In genomic region chr10:92557463-92557862, GRCm38 (mm10) we compare ENCODE assay signal across 14 mouse cellular contexts.
A peak's percentile ranks its signal among the peaks of the same experiment; 100 is the strongest.
DNase-seq lines count a peak whose midpoint lies in the region; ATAC-seq and TF ChIP-seq lines count a peak whose summit lies in the region.
"Had no signal": no experiment of that assay in that cellular context is flagged by ENCODE, and none has a peak within 500 bp of the region (broad histone marks: within the 10 kb centered on the region; RNA-seq: fewer than 3 reads in every experiment).

No protein-coding gene starts in this region.

- H3K4me1 ChIP-seq in midbrain, embryonic 10.5 days: peaks cover 44% of the 10 kb centered on the region
- peaks cover 3% of the 10 kb centered on the region; the same call in 1 of the 2 replicates for H3K4me1 ChIP-seq in midbrain, postnatal 0 days (ENCODE audit: insufficient read depth, low read length)
- H3K4me1 ChIP-seq in forebrain, embryonic 14.5 days (ENCODE audit: control insufficient read depth, insufficient read depth, low read length): peaks cover 18% of the 10 kb centered on the region
- H3K4me1 ChIP-seq in midbrain, embryonic 12.5 days: peaks cover 28% of the 10 kb centered on the region
- H3K4me1 ChIP-seq: megakaryocyte, embryonic 14.5 days had no signal

- no peak overlapping the region for H3K4me2 ChIP-seq in midbrain, postnatal 0 days (ENCODE audit: low read depth, low read length, poor library complexity, severe bottlenecking)
- no peak overlapping the region for H3K4me2 ChIP-seq in forebrain, embryonic 14.5 days (ENCODE audit: low read length)
- no peak overlapping the region for H3K4me2 ChIP-seq in midbrain, embryonic 12.5 days (replicated peaks)
- H3K4me2 ChIP-seq: heart, embryonic 11.5 days had no signal

- no peak for ATAC-seq in midbrain, postnatal 0 days (ENCODE audit: low FRiP score)
- no peak for ATAC-seq in forebrain, embryonic 14.5 days
- no peak for ATAC-seq in midbrain, embryonic 12.5 days (ENCODE audit: low FRiP score, low read depth)
- ATAC-seq in megakaryocyte-erythroid progenitor cell, adult 5-6 weeks (replicated peaks; ENCODE audit: low FRiP score, low TSS enrichment, poor library complexity, severe bottlenecking): no peak

- H3K9me3 ChIP-seq in midbrain, embryonic 10.5 days (replicated peaks): no peaks in the 10 kb centered on the region
- no peaks in the 10 kb centered on the region for H3K9me3 ChIP-seq in midbrain, postnatal 0 days (ENCODE audit: low read length)
- no peaks in the 10 kb centered on the region for H3K9me3 ChIP-seq in forebrain, embryonic 14.5 days (replicated peaks; ENCODE audit: control insufficient read depth, low read length)
- H3K9me3 ChIP-seq in midbrain, embryonic 12.5 days: no peaks in the 10 kb centered on the region
- H3K9me3 ChIP-seq: limb, embryonic 13.5 days had no signal

- WGBS in midbrain, embryonic 10.5 days: 25% methylated on average over 4 of the region's 4 CpGs
- WGBS in midbrain, postnatal 0 days: 39% methylated on average over 4 of the region's 4 CpGs
- 12% methylated on average over 4 of the region's 4 CpGs for WGBS in forebrain, embryonic 14.5 days
- 14% methylated on average over 4 of the region's 4 CpGs for WGBS in midbrain, embryonic 12.5 days

- peaks cover 11% of the 10 kb centered on the region; the same call in 1 of the 2 replicates for H3K27me3 ChIP-seq in midbrain, embryonic 10.5 days (ENCODE audit: low read depth, poor library complexity, severe bottlenecking)
- H3K27me3 ChIP-seq in midbrain, postnatal 0 days (ENCODE audit: insufficient read depth, low read length): no peaks in the 10 kb centered on the region
- no peaks in the 10 kb centered on the region for H3K27me3 ChIP-seq in forebrain, embryonic 14.5 days (replicated peaks; ENCODE audit: control insufficient read depth, insufficient read depth, low read length)
- 0 out of 2 replicates have a peak, but pooled peaks cover 2% of the 10 kb centered on the region for H3K27me3 ChIP-seq in midbrain, embryonic 12.5 days
- H3K27me3 ChIP-seq: CH12.LX; limb, embryonic 13.5 days; megakaryocyte, embryonic 14.5 days had no signal

- H3K36me3 ChIP-seq in midbrain, embryonic 10.5 days: no peaks in the 10 kb centered on the region
- H3K36me3 ChIP-seq in midbrain, postnatal 0 days (ENCODE audit: insufficient read depth, low read length): no peaks in the 10 kb centered on the region
- no peaks in the 10 kb centered on the region for H3K36me3 ChIP-seq in forebrain, embryonic 14.5 days (ENCODE audit: control insufficient read depth, insufficient read depth, low read length)
- no peaks in the 10 kb centered on the region for H3K36me3 ChIP-seq in midbrain, embryonic 12.5 days
- H3K36me3 ChIP-seq: limb, embryonic 13.5 days had no signal

- H3K27ac ChIP-seq in midbrain, embryonic 10.5 days (replicated peaks): peak overlapping the region; percentile 86
- H3K27ac ChIP-seq in midbrain, postnatal 0 days (ENCODE audit: low read depth, low read length): no peak overlapping the region
- peak overlapping the region; percentile 71 for H3K27ac ChIP-seq in forebrain, embryonic 14.5 days (ENCODE audit: low read depth, low read length)
- H3K27ac ChIP-seq in midbrain, embryonic 12.5 days (replicated peaks): peak overlapping the region; percentile 71
- H3K27ac ChIP-seq: limb, embryonic 13.5 days had no signal

- no peak for TF ChIP-seq CTCF in midbrain, postnatal 0 days (IDR thresholded peaks at IDR 0.05)

- DNase-seq in midbrain, embryonic 10.5 days (ENCODE audit: low spot score): peak; percentile 28
- no peak for DNase-seq in midbrain, postnatal 0 days (ENCODE audit: low spot score)
- no peak for DNase-seq in forebrain, embryonic 14.5 days (ENCODE audit: low spot score)
- DNase-seq in urinary bladder, postnatal 4 days (ENCODE audit: low spot score in 2 of 2): no peak
- no peak for DNase-seq in T-cell, adult 2 months (ENCODE audit: low spot score)
- DNase-seq: heart, postnatal 4 days; kidney, adult 9 months; lung, adult 18-20 months had no signal

- H3K9ac ChIP-seq in midbrain, postnatal 0 days (replicated peaks; ENCODE audit: low read length, poor library complexity, severe bottlenecking): no peak overlapping the region
- H3K9ac ChIP-seq in forebrain, embryonic 14.5 days (ENCODE audit: low read length): no peak overlapping the region
- H3K9ac ChIP-seq in midbrain, embryonic 12.5 days (replicated peaks): no peak overlapping the region
- H3K9ac ChIP-seq: limb, embryonic 13.5 days had no signal

- peak overlapping the region; percentile 7; the same call in 1 of the 2 replicates for H3K4me3 ChIP-seq in midbrain, embryonic 10.5 days
- H3K4me3 ChIP-seq in midbrain, postnatal 0 days (ENCODE audit: low read depth, low read length): no peak overlapping the region
- no peak overlapping the region for H3K4me3 ChIP-seq in forebrain, embryonic 14.5 days (ENCODE audit: low read depth, low read length)
- H3K4me3 ChIP-seq in midbrain, embryonic 12.5 days: no peak overlapping the region
- H3K4me3 ChIP-seq: limb, embryonic 13.5 days; megakaryocyte, embryonic 14.5 days had no signal
